Mouse (Mus musculus) embryonic facial prominence, embryonic 15.5 days (tissue): Measurements from ENCODE around the gene Stat1. TPM values are rescaled to one million over a fixed set of nuclear protein-coding genes. Genes with fewer than 3 reads are reported as not detected.

Experiments
- ATAC-seq: fragments of 200-750 bp; cut with Nextera tagmentation; 2 replicates; pipeline ENCODE4 v1.8.0; 2017; ENCODE audit warnings: low read depth, moderate TSS enrichment; ENCODE audit not compliant: insufficient number of reproducible peaks, low FRiP score, low TSS enrichment
- H3K27ac ChIP-seq: fragments of 300-500 bp; sonication (generic); replicated peaks from 2 replicates; pipeline ENCODE4 v1.5.1; 2015; ENCODE audit warnings: mild to moderate bottlenecking, inconsistent platforms
- H3K27me3 ChIP-seq: fragments of 300-500 bp; sonication (generic); 2 replicates; pipeline ENCODE4 v1.6.1; 2015; ENCODE audit warnings: inconsistent platforms
- H3K36me3 ChIP-seq: fragments of 300-500 bp; sonication (generic); 2 replicates; pipeline ENCODE4 v1.6.1; 2015; ENCODE audit warnings: mild to moderate bottlenecking, inconsistent platforms
- H3K4me1 ChIP-seq: fragments of 300-500 bp; sonication (generic); 2 replicates; pipeline ENCODE4 v1.6.1; 2015; ENCODE audit warnings: inconsistent platforms
- H3K4me2 ChIP-seq: fragments of 300-500 bp; sonication (generic); replicated peaks from 2 replicates; pipeline ENCODE4 v1.6.1; 2015; ENCODE audit warnings: mild to moderate bottlenecking, inconsistent platforms
- H3K4me3 ChIP-seq: fragments of 300-500 bp; sonication (generic); replicated peaks from 2 replicates; pipeline ENCODE4 v1.5.1; 2015; ENCODE audit warnings: mild to moderate bottlenecking, inconsistent platforms
- H3K9ac ChIP-seq: fragments of 300-500 bp; sonication (generic); 2 replicates; pipeline ENCODE4 v1.6.1; 2015; ENCODE audit warnings: inconsistent platforms
- H3K9me3 ChIP-seq: fragments of 300-500 bp; sonication (generic); replicated peaks from 2 replicates; pipeline ENCODE4 v1.6.1; 2016; ENCODE audit warnings: inconsistent platforms
- WGBS: fragments of 180-500 bp; shearing (Covaris S2); methylation state at CpG from one replicate; pipeline ENCODE4 v1.1.7; 2015; 5-methylcytosine and 5-hydroxymethylcytosine counted together
- polyA plus RNA-seq: library from polyadenylated mRNA; unstranded; fragments of >200 nt; fragmentation: Nextera tagmentation; extraction: Ambion mirVana; gene quantifications from 2 replicates; pipeline ENCODE4 v1.2.1, GENCODE M21; 2015

The Stat1 gene
- polyA plus RNA-seq, 1 experiment from 2014 or later, result 26.0 TPM

DNA sequence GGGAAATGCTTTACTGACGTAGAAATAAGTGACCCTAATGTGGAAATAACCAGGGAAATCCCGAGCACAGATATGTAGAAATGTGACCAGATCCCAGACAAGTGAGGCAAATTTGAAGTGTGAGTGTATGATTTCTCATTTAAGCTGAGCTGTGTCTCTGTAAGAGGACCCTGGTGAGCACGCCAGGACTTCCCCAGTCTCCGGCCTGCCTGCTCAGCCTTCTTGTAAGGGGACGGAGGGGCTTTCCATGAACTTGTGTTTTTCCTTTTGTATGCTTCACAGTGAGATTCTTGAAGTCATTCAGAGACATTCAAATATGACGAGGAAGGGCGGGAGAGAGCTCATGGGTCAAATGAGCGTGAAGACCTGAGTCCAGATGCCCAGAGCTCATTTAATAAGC, 14.0 kb downstream of the Stat1 start:
- Histone ChIP-seq H3K36me3 (peaks cover 23% of the 10 kb centered on the region; the same call in 1 of the 2 replicates), H3K27me3 (no peaks in the 10 kb centered on the region), H3K27ac (no peak overlapping the region), H3K4me3 (no peak overlapping the region), H3K4me1 (no peaks in the 10 kb centered on the region), H3K4me2 (no peak overlapping the region), H3K9me3 (no peaks in the 10 kb centered on the region), H3K9ac (no peak overlapping the region)
- no peak for ATAC-seq
- 78% methylated on average over 8 of the region's 8 CpGs for WGBS

DNA sequence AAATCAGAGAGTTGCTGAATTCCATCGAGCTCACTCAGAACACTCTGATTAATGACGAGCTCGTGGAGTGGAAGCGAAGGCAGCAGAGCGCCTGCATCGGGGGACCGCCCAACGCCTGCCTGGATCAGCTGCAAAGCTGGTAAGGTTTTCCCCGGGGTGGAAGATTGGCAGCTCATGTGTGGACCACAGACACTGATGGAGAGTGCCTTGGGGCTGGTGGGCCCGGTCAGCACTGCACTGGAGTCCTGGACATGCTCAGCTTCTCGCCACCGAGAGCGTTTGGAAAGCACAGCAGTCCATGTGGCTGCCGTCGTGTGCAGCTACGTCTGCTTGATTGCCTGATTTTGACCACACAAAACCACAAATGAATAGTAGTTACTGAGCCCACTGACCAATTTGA, 18.1 kb downstream of the Stat1 start:
- H3K36me3 ChIP-seq, result peaks cover 39% of the 10 kb centered on the region
- ATAC-seq, result no peak
- WGBS, result 69% methylated on average over 16 of the region's 16 CpGs
- H3K4me1 ChIP-seq, result no peaks in the 10 kb centered on the region
- no peak overlapping the region for H3K9ac ChIP-seq
- H3K27me3 ChIP-seq, result no peaks in the 10 kb centered on the region
- no peak overlapping the region for H3K4me3 ChIP-seq
- no peaks in the 10 kb centered on the region for H3K9me3 ChIP-seq
- no peak overlapping the region for H3K27ac ChIP-seq
- no peak overlapping the region for H3K4me2 ChIP-seq

DNA sequence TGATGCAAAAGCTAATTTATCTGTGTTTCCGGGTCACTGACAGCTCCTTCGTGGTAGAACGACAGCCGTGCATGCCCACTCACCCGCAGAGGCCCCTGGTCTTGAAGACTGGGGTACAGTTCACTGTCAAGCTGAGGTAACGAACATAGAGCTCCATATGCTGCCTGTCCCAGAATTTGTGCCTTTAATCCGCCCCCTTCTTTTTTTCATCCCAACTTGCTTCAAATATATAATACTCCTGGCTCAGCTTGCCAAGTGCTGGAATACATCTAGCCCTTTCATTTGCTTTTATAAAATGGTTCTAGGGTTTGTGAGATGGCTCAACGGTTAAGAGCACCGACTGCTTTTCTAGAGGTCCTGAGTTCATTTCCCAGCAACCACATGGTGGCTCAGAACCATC, 21.3 kb downstream of the Stat1 start:
- no peak overlapping the region for H3K4me3 ChIP-seq
- H3K36me3 ChIP-seq, result peaks cover 36% of the 10 kb centered on the region
- ATAC-seq, result no peak
- no peaks in the 10 kb centered on the region for H3K9me3 ChIP-seq
- H3K4me2 ChIP-seq, result no peak overlapping the region
- no peak overlapping the region for H3K27ac ChIP-seq
- peaks cover 5% of the 10 kb centered on the region; the same call in 1 of the 2 replicates for H3K4me1 ChIP-seq
- no peak overlapping the region for H3K9ac ChIP-seq
- 88% methylated on average over 9 of the region's 9 CpGs for WGBS
- no peaks in the 10 kb centered on the region for H3K27me3 ChIP-seq

DNA sequence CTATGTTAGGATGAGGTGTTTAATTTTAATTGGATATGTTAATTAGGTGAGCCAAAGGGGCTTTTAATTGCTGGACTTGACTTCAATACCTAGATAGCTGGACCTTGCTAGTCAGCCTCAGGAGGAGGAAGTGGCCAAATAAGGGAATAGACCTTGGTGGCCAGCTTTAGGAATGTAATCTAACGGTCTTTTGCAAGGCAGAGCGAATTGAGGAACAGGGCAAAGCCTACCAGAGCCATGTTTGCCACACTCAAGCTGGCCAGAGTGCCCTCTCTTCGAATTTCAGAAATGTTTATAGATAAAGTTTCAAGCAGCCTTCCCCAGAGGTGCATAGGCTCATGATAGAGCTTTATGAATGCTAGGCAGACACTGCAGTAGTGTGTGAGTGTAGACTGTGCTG, 22.2 kb downstream of the Stat1 start:
- no peaks in the 10 kb centered on the region for H3K9me3 ChIP-seq
- 61% methylated on average over 3 of the region's 3 CpGs for WGBS
- H3K9ac ChIP-seq, result no peak overlapping the region
- H3K36me3 ChIP-seq, result peaks cover 36% of the 10 kb centered on the region
- H3K27me3 ChIP-seq, result no peaks in the 10 kb centered on the region
- no peak overlapping the region for H3K4me3 ChIP-seq
- no peak overlapping the region for H3K4me2 ChIP-seq
- peaks cover 5% of the 10 kb centered on the region; the same call in 1 of the 2 replicates for H3K4me1 ChIP-seq
- ATAC-seq, result no peak
- H3K27ac ChIP-seq, result no peak overlapping the region

DNA sequence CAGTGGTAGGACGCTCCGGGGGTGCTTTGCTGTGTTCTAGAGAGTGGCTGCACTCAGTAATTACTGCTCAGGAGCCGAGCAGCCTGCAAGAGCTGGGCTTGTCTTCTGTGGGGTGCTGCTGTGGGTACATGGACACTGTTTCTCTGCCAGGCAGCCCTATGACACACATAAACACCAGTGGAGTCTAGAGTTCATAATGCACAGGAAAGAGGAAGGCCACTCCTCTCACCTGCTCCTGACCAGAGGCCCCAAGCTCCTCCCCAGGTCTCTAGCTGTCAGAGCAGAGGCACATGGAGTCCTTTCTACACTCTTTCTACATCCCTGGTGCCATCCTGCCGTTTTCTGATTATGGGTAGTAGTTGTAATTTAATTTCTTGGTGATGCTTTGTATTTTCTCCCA, 22.9 kb downstream of the Stat1 start:
- 69% methylated on average over 4 of the region's 4 CpGs for WGBS
- H3K4me2 ChIP-seq, result no peak overlapping the region
- ATAC-seq, result no peak

DNA sequence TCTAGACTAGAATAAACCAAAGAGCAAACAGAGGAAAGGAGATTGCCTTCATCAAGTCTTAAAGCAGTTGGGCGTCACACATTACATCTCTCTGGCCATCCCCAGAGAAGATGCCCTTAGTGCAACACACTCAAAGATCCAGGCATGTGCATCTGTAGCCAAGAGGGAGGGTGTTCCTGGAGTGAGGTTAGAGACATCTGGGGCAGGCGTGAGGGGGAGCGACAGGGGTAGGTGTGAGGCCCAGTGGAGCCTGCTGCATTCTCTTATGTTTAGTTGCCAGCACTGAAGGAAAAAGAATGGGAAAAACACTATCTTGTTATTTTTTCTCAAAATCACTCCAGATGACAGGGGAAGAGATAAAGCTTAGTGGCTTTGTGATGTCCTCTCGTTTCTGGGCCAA, 24.0 kb downstream of the Stat1 start:
- Histone ChIP-seq H3K36me3 (peaks cover 26% of the 10 kb centered on the region), H3K4me3 (no peak overlapping the region)
- 75% methylated on average over 4 of the region's 4 CpGs for WGBS

More for the DNA sequence above, 22.9 kb downstream of the Stat1 start:
- Histone ChIP-seq H3K9me3 (no peaks in the 10 kb centered on the region), H3K27me3 (no peaks in the 10 kb centered on the region), H3K4me3 (no peak overlapping the region), H3K27ac (no peak overlapping the region), H3K9ac (no peak overlapping the region), H3K4me1 (peaks cover 5% of the 10 kb centered on the region; the same call in 1 of the 2 replicates), H3K36me3 (peaks cover 34% of the 10 kb centered on the region)

DNA sequence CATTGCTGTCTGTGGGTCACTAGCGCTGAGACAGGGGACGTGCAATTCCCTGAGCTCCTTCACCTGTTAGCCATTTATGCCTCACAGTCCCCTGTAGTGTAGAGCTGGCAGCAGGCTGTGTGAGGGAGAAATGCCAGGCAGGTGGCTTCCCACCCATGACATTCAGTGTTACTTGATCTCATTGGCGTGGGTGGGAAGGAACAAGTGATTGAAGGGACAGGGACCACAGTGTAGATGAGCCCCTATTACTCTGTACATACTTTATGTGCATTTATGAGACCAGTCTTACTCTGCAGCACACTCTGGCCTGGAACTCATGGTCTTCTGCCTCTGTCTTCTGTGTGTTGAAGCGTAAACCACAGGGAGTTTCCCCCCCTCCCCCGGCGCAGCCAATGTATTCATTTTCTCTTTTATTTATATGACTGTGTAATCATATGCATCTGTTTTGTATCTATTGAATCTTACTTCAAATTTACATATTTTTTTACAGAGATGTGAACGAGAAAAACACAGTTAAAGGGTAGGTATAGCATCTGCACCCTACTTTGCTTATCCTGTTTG, 24.4 kb downstream of the Stat1 start:
- H3K36me3 ChIP-seq, result peaks cover 23% of the 10 kb centered on the region
- no peak for ATAC-seq
- no peak overlapping the region for H3K27ac ChIP-seq
- H3K4me1 ChIP-seq, result peaks cover 15% of the 10 kb centered on the region; the same call in 1 of the 2 replicates
- no peaks in the 10 kb centered on the region for H3K27me3 ChIP-seq
- 61% methylated on average over 7 of the region's 7 CpGs for WGBS
- H3K4me2 ChIP-seq, result no peak overlapping the region
- no peak overlapping the region for H3K4me3 ChIP-seq
- no peaks in the 10 kb centered on the region for H3K9me3 ChIP-seq
- H3K9ac ChIP-seq, result no peak overlapping the region

More for the DNA sequence above, 24.0 kb downstream of the Stat1 start:
- H3K9me3 ChIP-seq, result no peaks in the 10 kb centered on the region
- no peak overlapping the region for H3K9ac ChIP-seq
- no peak for ATAC-seq
- H3K4me2 ChIP-seq, result no peak overlapping the region
- no peaks in the 10 kb centered on the region for H3K27me3 ChIP-seq
- no peak overlapping the region for H3K27ac ChIP-seq
- peaks cover 12% of the 10 kb centered on the region; the same call in 1 of the 2 replicates for H3K4me1 ChIP-seq

DNA sequence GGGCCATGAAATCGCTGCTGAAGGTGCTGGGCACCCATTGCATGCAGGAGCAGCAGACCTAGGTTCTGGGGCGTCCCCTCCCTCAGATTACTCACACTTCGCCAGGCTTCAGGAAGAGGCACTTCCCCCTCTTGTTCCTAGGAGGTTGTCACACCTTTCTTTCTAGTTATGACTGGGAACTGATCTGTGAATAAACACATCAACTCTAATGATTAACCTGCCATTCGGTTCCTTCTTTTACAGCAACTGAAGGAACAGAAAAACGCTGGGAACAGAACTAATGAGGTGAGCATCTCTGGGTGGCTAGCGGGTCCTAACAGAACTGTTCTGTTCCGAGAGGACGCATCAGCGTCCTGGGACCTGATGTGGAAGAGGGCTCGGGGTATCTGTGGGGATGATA, 25.7 kb downstream of the Stat1 start:
- no peak overlapping the region for H3K4me2 ChIP-seq
- peaks cover 15% of the 10 kb centered on the region for H3K36me3 ChIP-seq
- H3K4me1 ChIP-seq, result peaks cover 26% of the 10 kb centered on the region
- H3K9ac ChIP-seq, result no peak overlapping the region
- whole genome bisulfite sequencing, result 89% methylated on average over 10 of the region's 10 CpGs
- H3K9me3 ChIP-seq, result no peaks in the 10 kb centered on the region
- H3K27me3 ChIP-seq, result no peaks in the 10 kb centered on the region
- no peak overlapping the region for H3K27ac ChIP-seq
- H3K4me3 ChIP-seq, result no peak overlapping the region
- ATAC-seq, result no peak

DNA sequence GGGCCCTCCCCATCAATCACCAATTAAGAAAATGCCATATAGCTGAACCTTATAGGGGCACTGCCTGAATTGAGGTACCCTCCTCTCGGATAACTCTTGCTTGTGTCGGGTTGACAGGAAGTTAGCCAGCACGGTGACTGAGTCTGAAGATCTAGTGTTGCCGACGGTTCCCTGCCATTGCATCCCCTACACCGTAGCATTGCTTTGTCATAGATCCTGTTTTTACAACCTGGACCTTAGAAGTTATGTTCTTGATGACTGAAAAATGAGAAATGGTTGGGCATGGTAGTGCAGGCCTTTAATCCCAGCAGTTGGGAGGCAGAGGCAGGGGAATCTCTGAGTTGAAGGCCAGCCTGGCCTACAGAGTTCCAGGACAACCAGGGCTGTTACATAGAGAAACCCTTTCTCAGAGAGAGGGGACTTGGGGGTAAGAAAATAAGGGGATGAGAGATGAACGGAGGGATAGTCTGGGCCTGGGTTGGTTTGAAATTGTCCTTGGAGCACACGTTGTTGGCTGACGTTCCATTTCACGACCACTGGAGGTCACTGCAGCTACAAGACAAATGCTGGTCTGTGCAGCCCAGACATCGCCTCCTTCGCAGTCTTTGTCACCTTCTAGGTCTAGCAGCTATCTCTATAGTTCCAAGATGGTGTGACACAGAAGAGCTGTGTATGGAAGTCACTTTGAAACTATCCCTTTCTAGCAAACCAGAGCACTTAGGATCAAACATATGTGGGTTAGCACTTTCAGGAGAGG, 27.2 kb downstream of the Stat1 start:
- WGBS, result 54% methylated on average over 12 of the region's 12 CpGs
- no peaks in the 10 kb centered on the region for H3K27me3 ChIP-seq
- H3K27ac ChIP-seq, result no peak overlapping the region
- H3K9me3 ChIP-seq, result no peaks in the 10 kb centered on the region
- ATAC-seq, result peak; percentile 52; the same call in 1 of the 2 replicates
- no peak overlapping the region for H3K4me2 ChIP-seq
- H3K36me3 ChIP-seq, result peaks cover 9% of the 10 kb centered on the region; the same call in 1 of the 2 replicates
- H3K4me1 ChIP-seq, result peaks cover 39% of the 10 kb centered on the region
- H3K4me3 ChIP-seq, result no peak overlapping the region
- H3K9ac ChIP-seq, result no peak overlapping the region

DNA sequence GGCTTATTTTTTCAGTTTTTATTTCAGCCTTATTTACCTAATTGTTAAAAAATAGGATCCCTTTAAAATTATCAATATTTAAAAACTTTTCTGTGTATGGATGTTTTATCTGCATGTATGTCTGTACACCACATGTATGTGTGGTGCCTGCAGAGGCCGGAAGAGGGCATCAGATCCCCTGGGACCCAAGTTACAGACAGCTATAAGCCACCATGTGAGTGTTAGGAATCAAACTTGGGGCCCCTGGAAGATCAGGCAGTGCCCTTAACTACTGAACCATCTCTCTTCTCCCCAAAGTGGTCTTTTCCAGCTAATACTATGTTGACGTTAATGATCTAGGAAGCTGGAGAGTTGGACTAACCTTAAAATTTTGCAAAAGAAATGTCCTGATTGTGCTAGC, 28.2 kb downstream of the Stat1 start:
- no peak overlapping the region for H3K4me2 ChIP-seq
- 65% methylated on average over 2 of the region's 2 CpGs for WGBS
- H3K27me3 ChIP-seq, result no peaks in the 10 kb centered on the region
- no peak overlapping the region for H3K4me3 ChIP-seq
- ATAC-seq, result no peak
- H3K9ac ChIP-seq, result no peak overlapping the region
- H3K36me3 ChIP-seq, result peaks cover 9% of the 10 kb centered on the region; the same call in 1 of the 2 replicates
- no peaks in the 10 kb centered on the region for H3K9me3 ChIP-seq
- H3K4me1 ChIP-seq, result peaks cover 39% of the 10 kb centered on the region
- H3K27ac ChIP-seq, result no peak overlapping the region

DNA sequence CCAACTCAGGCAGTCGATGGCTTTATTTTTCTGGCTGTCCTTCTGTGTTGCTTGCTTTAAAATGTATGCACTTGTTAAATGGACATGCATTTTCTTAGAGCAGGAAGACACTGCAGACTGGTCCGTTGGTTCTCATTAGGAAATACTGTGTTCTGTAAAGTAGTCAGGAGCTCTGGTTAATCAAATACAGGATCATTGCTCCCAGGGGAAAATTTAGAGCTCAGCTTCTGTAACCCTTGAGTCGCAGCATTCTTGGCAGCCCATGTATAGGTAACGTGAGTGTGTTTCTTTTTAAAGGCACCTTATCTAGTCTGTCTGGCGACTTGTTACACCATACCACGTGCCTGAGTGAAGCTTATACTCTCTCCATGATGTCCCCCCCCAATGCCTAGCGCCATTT, 28.9 kb downstream of the Stat1 start:
- WGBS, result 41% methylated on average over 7 of the region's 7 CpGs
- no peaks in the 10 kb centered on the region for H3K9me3 ChIP-seq

More for the DNA sequence above, 28.9 kb downstream of the Stat1 start:
- H3K9ac ChIP-seq, result no peak overlapping the region
- H3K27me3 ChIP-seq, result no peaks in the 10 kb centered on the region
- ATAC-seq, result no peak
- H3K4me3 ChIP-seq, result no peak overlapping the region
- H3K4me1 ChIP-seq, result peaks cover 39% of the 10 kb centered on the region
- peaks cover 9% of the 10 kb centered on the region; the same call in 1 of the 2 replicates for H3K36me3 ChIP-seq
- H3K27ac ChIP-seq, result no peak overlapping the region
- no peak overlapping the region for H3K4me2 ChIP-seq
